Mouse (Mus musculus): ENCODE results near the gene Slc2a1. TPM values are rescaled to one million over a fixed set of nuclear protein-coding genes. Genes with fewer than 3 reads are reported as not detected.
A peak's percentile ranks its signal among the peaks of the same experiment; 100 is the strongest.

The Slc2a1 gene
- polyA plus RNA-seq, 1 experiment = 215 TPM

DNA sequence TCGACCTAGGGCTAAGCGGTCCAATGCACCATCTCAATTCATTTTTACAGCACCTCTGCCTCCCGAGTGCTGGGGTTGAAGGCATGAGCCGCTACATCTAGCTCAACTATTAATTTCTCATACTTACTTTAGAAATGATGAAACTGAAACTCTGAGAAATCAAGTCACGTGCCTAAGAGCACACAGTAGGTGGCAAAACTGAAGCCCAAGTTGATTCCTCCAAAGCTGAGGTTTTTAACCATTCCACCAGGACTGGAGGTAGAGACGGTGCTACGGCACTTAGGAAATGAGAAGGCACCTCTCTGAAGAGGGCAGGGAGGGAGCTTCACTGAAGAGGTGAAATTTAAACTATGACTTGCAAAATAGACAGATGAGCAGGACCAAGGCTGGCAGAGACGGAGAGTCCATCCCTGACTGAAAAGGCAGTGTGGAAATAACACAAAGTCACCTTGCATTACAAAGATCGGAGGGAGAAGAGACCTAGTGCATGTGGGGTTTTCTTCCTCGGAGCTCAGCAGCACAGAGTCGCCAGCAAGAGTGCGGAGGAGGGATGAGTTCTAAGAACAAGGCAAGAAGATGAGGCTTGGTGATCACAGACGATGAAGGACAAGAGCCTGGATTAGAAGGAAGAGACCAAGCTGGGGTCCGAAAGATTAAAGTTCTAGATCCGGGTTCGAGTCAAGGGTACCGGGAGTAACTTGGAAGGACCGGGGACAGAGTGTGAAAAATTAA is 64.6 kb downstream of the Slc2a1 start:
- H3K4me3 ChIP-seq (replicated peaks) = peak overlapping the region; percentile 81
- peaks cover 71% of the 10 kb centered on the region for H3K36me3 ChIP-seq (ENCODE audit: control insufficient read depth)
- no peaks in the 10 kb centered on the region for H3K9me3 ChIP-seq (ENCODE audit: control insufficient read depth, low read length)
- H3K27me3 ChIP-seq (ENCODE audit: control insufficient read depth) = no peaks in the 10 kb centered on the region
- H3K4me1 ChIP-seq (ENCODE audit: control insufficient read depth) = peaks cover 49% of the 10 kb centered on the region
- TF ChIP-seq GATA1 (IDR thresholded peaks at IDR 0.05; ENCODE audit: low read length) (no peak), TAL1 (IDR thresholded peaks at IDR 0.05; ENCODE audit: low read length) (no peak)

- Histone ChIP-seq H3K36me3 (ENCODE audit: control insufficient read depth) (peaks cover 72% of the 10 kb centered on the region), H3K27me3 (ENCODE audit: control insufficient read depth) (no peaks in the 10 kb centered on the region), H3K4me3 (replicated peaks) (peak within 1 kb of the TSS; percentile 81), H3K4me1 (ENCODE audit: control insufficient read depth) (peaks cover 48% of the 10 kb centered on the region), H3K9me3 (ENCODE audit: control insufficient read depth, low read length) (no peaks in the 10 kb centered on the region)
- no peak for TF ChIP-seq GATA1 (IDR thresholded peaks at IDR 0.05; ENCODE audit: low read length)
- no peak for TF ChIP-seq TAL1 (IDR thresholded peaks at IDR 0.05; ENCODE audit: low read length)
These were observed 65.4 kb downstream of the Slc2a1 start, which contains the start of gene Zfp691 for GRCm38 (mm10) chr4:119173851-119174453. Gene Zfp691, minus strand, starts transcription at chr4:119174195.

- Histone ChIP-seq H3K36me3 (ENCODE audit: control insufficient read depth) (peaks cover 80% of the 10 kb centered on the region), H3K4me1 (ENCODE audit: control insufficient read depth) (peaks cover 58% of the 10 kb centered on the region), H3K4me3 (replicated peaks) (no peak overlapping the region), H3K9me3 (ENCODE audit: control insufficient read depth, low read length) (no peaks in the 10 kb centered on the region), H3K27me3 (ENCODE audit: control insufficient read depth) (no peaks in the 10 kb centered on the region)
- TF ChIP-seq TAL1 (IDR thresholded peaks at IDR 0.05; ENCODE audit: low read length) = no peak
- TF ChIP-seq GATA1 (IDR thresholded peaks at IDR 0.05; ENCODE audit: low read length) = no peak
These were observed 69.2 kb downstream of the Slc2a1 start for GRCm38 (mm10) chr4:119177702-119178101.

DNA sequence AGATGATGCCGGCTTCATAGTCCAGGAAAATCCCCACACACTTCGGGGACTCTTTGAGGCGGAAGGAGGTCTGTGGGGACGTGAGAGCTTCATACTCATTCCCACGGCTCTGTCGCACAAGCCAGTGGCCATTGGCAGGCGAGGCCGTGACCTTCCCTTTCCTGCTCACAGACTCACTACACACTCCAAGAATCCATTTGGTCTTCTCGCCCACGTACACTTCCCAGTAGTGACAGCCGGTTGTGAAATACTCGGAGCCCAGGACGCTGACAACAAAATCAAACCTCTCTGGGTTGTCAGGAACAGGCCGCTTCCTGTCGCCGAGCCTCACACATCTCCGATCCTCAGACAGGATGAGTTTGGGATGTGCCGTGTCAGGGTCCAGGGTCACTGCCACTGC is 69.8 kb downstream of the Slc2a1 start:
- TF ChIP-seq GATA1 (IDR thresholded peaks at IDR 0.05; ENCODE audit: low read length) = no peak
- TF ChIP-seq TAL1 (IDR thresholded peaks at IDR 0.05; ENCODE audit: low read length) = no peak
- peaks cover 86% of the 10 kb centered on the region for H3K36me3 ChIP-seq (ENCODE audit: control insufficient read depth)
- H3K27me3 ChIP-seq (ENCODE audit: control insufficient read depth) = no peaks in the 10 kb centered on the region; the same call in 1 of the 2 replicates
- no peaks in the 10 kb centered on the region for H3K9me3 ChIP-seq (ENCODE audit: control insufficient read depth, low read length)
- H3K4me3 ChIP-seq (replicated peaks) = no peak overlapping the region
- H3K4me1 ChIP-seq (ENCODE audit: control insufficient read depth) = peaks cover 58% of the 10 kb centered on the region

DNA sequence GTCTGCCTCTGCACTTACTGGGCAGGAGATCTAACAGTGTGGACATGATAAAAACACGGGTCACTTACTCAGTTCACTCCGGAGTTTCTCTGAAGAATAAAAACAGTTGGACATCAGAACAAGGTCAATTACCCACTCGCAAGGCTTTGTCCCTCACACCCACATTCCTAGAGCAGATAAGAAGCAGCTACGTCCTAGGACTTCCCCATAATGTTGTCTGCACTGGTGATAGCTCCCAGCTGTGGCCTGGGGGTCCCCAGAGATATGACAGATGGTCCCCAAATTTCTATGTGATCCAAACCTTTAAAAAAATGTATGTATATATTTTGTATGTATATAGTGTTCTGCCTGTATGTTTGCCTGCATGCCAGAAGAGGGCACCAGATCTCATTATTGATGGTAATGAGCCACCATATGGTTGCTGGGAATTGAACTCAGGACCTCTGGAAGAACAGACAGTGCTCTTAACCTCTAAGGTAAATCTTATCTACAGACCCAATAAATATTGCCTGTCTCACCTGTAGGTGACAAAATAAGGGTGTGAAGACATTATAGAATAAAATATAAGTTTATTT is 71.7 kb downstream of the Slc2a1 start:
- TF ChIP-seq GATA1 (IDR thresholded peaks at IDR 0.05; ENCODE audit: low read length) (no peak), TAL1 (IDR thresholded peaks at IDR 0.05; ENCODE audit: low read length) (no peak)
- Histone ChIP-seq H3K9me3 (ENCODE audit: control insufficient read depth, low read length) (no peaks in the 10 kb centered on the region), H3K4me1 (ENCODE audit: control insufficient read depth) (peaks cover 65% of the 10 kb centered on the region), H3K27me3 (ENCODE audit: control insufficient read depth) (no peaks in the 10 kb centered on the region; the same call in 1 of the 2 replicates), H3K36me3 (ENCODE audit: control insufficient read depth) (peaks cover 100% of the 10 kb centered on the region), H3K4me3 (replicated peaks) (no peak overlapping the region)

DNA sequence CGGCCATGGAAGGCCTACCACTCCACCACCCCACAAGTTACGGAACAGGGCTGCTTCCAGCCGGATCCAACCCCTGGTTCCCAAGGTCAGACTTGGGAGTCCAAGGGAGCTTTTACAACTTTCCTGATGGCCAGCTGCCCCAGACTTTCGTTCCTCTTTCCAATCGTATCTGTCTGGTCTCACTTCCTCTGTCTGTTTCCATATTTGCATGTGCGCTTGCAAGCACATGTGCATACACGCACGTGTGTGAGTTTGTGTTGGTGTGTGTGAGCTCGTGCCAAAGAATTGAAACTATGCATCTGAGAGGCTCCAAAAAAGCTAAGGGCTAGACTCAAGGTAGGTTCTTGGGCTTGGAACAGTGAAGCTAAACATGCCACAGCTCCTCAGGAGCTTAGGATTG is 72.9 kb downstream of the Slc2a1 start:
- no peaks in the 10 kb centered on the region; the same call in 1 of the 2 replicates for H3K27me3 ChIP-seq (ENCODE audit: control insufficient read depth)
- TF ChIP-seq TAL1 (IDR thresholded peaks at IDR 0.05; ENCODE audit: low read length) (no peak), GATA1 (IDR thresholded peaks at IDR 0.05; ENCODE audit: low read length) (no peak)
- H3K4me3 ChIP-seq (replicated peaks) = no peak overlapping the region
- no peaks in the 10 kb centered on the region for H3K9me3 ChIP-seq (ENCODE audit: control insufficient read depth, low read length)
- peaks cover 74% of the 10 kb centered on the region for H3K4me1 ChIP-seq (ENCODE audit: control insufficient read depth)
- H3K36me3 ChIP-seq (ENCODE audit: control insufficient read depth) = peaks cover 100% of the 10 kb centered on the region

DNA sequence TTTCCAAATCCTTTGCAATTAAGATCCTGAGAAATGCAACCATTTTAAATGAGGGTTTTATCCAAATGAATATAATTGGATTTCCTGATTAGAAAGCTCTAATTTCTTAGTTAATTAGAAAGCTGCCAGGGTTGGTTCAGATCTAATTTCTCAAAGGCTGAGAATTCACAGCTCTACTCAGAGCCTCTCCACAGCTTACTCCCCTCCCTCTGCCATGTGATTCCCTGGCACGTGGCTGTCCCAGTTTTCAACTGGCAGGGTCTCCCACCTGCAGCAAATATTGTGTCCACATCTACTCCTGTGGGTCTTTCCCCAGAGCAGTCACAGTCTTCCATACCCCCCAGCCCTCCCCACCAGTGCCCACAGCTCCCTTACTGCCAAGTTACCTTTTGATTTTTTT is 75.0 kb downstream of the Slc2a1 start:
- Histone ChIP-seq H3K4me3 (replicated peaks) (no peak overlapping the region), H3K4me1 (ENCODE audit: control insufficient read depth) (peaks cover 80% of the 10 kb centered on the region), H3K36me3 (ENCODE audit: control insufficient read depth) (peaks cover 100% of the 10 kb centered on the region)

DNA sequence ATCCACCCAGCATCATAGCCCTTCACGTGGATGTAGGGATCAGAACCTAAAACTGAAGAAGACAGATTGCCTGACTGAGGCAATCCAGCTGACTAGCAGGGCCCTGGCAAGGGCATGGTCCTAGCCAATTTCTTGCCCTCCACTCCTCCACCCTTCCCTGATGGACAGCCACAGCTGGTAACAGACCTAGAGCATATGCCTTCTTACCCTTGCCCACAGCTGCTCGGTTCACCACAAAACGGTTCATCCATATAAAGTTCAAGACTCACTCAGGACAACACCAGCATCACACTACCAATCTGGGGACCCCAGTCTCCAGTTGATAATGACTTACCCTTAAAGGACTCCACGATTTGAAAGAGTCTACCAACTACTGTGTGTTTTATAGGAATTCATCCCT is 77.3 kb downstream of the Slc2a1 start:
- no peak for TF ChIP-seq TAL1 (IDR thresholded peaks at IDR 0.05; ENCODE audit: low read length)
- TF ChIP-seq GATA1 (IDR thresholded peaks at IDR 0.05; ENCODE audit: low read length) = no peak
- Histone ChIP-seq H3K4me3 (replicated peaks) (peak overlapping the region; percentile 70), H3K27me3 (ENCODE audit: control insufficient read depth) (no peaks in the 10 kb centered on the region; the same call in 1 of the 2 replicates), H3K4me1 (ENCODE audit: control insufficient read depth) (peaks cover 78% of the 10 kb centered on the region), H3K9me3 (ENCODE audit: control insufficient read depth, low read length) (no peaks in the 10 kb centered on the region), H3K36me3 (ENCODE audit: control insufficient read depth) (peaks cover 86% of the 10 kb centered on the region)

More for the DNA sequence above, 75.0 kb downstream of the Slc2a1 start:
- Histone ChIP-seq H3K9me3 (ENCODE audit: control insufficient read depth, low read length) (no peaks in the 10 kb centered on the region), H3K27me3 (ENCODE audit: control insufficient read depth) (no peaks in the 10 kb centered on the region; the same call in 1 of the 2 replicates)
- no peak for TF ChIP-seq TAL1 (IDR thresholded peaks at IDR 0.05; ENCODE audit: low read length)
- TF ChIP-seq GATA1 (IDR thresholded peaks at IDR 0.05; ENCODE audit: low read length) = no peak

Other genes with a start within 250 kb of the Slc2a1 start
- gene Olfr1331, start 244.1 kb upstream of the Slc2a1 start, polyA plus RNA-seq (2012) = not detected in 2 replicates
- not detected in 2 replicates for gene Olfr1330, start 220.1 kb upstream of the Slc2a1 start, polyA plus RNA-seq (2012)
- gene Olfr1329, start 191.2 kb upstream of the Slc2a1 start, polyA plus RNA-seq (2012) = not detected in 2 replicates
- 0.02 TPM in 1 of 2 replicates, not detected in the other for gene Olfr1328, start 170.1 kb upstream of the Slc2a1 start, polyA plus RNA-seq (2012)
- not detected in 2 replicates for gene Lao1, start 147.1 kb upstream of the Slc2a1 start, polyA plus RNA-seq (2012)
- gene Zfp691, start 65.5 kb downstream of the Slc2a1 start, polyA plus RNA-seq (2012) = 1.8 and 2.0 TPM in 2 replicates
- 27.7 and 29.4 TPM in 2 replicates for gene Ermap, start 81.3 kb downstream of the Slc2a1 start, polyA plus RNA-seq (2012)
- 49.7 and 52.4 TPM in 2 replicates for gene Svbp, start 86.6 kb downstream of the Slc2a1 start, polyA plus RNA-seq (2012)
- not detected in 2 replicates for gene Tmem269, start 109.5 kb downstream of the Slc2a1 start, polyA plus RNA-seq (2012)
- 1.0 and 1.4 TPM in 2 replicates for gene AU022252, start 124.0 kb downstream of the Slc2a1 start, polyA plus RNA-seq (2012)
- gene P3h1, start 124.2 kb downstream of the Slc2a1 start, polyA plus RNA-seq (2012) = 0.17 and 0.40 TPM in 2 replicates
- not detected in 2 replicates for gene Cldn19, start 146.7 kb downstream of the Slc2a1 start, polyA plus RNA-seq (2012)
- gene Ybx1, start 185.9 kb downstream of the Slc2a1 start, polyA plus RNA-seq (2012) = 29.9 and 36.6 TPM in 2 replicates
- gene Ppih, start 211.8 kb downstream of the Slc2a1 start, polyA plus RNA-seq (2012) = 0.39 and 0.61 TPM in 2 replicates